Mouse (Mus musculus): Measurements from ENCODE around the gene Hs3st2. TPM values are rescaled to one million over a fixed set of nuclear protein-coding genes. Genes with fewer than 3 reads are reported as not detected.

Gene Hs3st2
- polyA plus RNA-seq, 1 experiment from 2014 or later, result 0.25 TPM

GRCm38 (mm10) chr7:121410716-121411506, 19.3 kb downstream of the Hs3st2 start:
- no peaks in the 10 kb centered on the region for H3K4me1 ChIP-seq
- DNase-seq (ENCODE audit: low spot score), result no peak
- 87% methylated on average over 11 of the region's 11 CpGs for WGBS
- no peaks in the 10 kb centered on the region for H3K9me3 ChIP-seq (replicated peaks)
- no peak overlapping the region for H3K4me3 ChIP-seq
- no peak overlapping the region for H3K27ac ChIP-seq (replicated peaks)
- H3K36me3 ChIP-seq, result no peaks in the 10 kb centered on the region
- no peaks in the 10 kb centered on the region for H3K27me3 ChIP-seq (ENCODE audit: low read depth, poor library complexity, severe bottlenecking)

DNA sequence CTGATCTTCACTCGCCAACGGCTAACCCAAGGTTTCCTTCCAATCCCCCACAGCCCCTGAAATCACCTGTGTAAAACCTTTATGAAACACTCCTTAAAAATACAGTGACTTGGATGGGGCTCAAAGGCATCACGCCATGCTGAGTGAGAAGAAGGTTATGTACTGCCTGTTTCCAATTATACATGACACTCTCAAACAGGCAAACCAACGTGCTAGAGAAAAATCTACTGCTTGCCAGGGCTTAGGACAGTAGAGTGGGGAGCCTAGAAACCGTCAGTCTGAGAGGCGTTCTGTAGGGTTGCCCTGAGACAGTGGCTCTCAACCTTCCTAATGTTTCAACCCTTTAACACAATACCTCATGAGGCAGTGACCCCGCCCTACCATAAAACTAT, 19.8 kb downstream of the Hs3st2 start:
- DNase-seq (ENCODE audit: low spot score), result no peak
- no peak overlapping the region for H3K4me3 ChIP-seq
- no peaks in the 10 kb centered on the region for H3K36me3 ChIP-seq
- no peaks in the 10 kb centered on the region for H3K27me3 ChIP-seq (ENCODE audit: low read depth, poor library complexity, severe bottlenecking)
- no peaks in the 10 kb centered on the region for H3K9me3 ChIP-seq (replicated peaks)
- no peak overlapping the region for H3K27ac ChIP-seq (replicated peaks)
- H3K4me1 ChIP-seq, result no peaks in the 10 kb centered on the region
- 86% methylated on average over 7 of the region's 7 CpGs for WGBS

DNA sequence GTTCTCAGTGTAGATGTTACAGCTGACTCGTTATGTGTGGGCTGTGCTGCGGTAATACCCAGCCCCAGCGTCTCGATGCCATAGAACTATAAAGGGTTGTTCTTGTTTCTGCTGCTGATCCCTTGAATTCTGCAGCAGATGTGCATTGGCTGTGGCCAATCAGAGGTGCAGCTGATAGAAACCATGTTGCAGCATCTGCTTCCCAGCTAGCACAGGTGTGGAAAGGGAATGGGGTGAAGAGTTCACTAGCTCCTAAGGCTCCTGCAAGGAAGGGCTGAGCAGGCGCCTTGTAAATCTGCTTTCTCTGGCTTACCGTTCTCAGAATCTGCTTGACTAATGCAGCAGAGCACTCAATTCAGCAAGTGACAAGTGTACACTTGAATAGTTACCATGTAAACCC, 45.2 kb downstream of the Hs3st2 start:
- Histone ChIP-seq H3K36me3 (no peaks in the 10 kb centered on the region), H3K9me3 (replicated peaks) (no peaks in the 10 kb centered on the region), H3K4me3 (no peak overlapping the region), H3K4me1 (no peaks in the 10 kb centered on the region), H3K27ac (replicated peaks) (no peak overlapping the region), H3K27me3 (ENCODE audit: low read depth, poor library complexity, severe bottlenecking) (no peaks in the 10 kb centered on the region)
- DNase-seq (ENCODE audit: low spot score), result no peak
- 90% methylated on average over 6 of the region's 6 CpGs for WGBS

DNA sequence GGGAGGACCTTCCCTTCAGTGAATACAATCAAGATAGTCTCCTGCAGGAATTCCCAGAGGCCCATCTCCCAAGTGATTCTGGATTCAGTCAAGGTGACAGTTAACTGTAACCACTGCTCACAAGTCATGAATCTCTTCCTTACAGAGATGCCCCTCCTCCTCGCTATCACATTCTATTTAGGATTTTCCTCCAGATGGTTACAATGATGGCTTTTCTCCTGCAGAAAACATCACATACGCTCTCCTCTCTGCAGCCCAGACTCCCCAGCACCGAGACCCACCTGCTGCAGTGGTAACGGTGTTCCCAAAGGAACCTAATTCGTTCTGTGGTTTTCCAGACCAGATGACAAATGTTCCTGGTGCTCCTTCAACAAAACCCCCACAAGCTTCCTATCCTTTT, 49.5 kb downstream of the Hs3st2 start:
- H3K36me3 ChIP-seq, result no peaks in the 10 kb centered on the region
- no peaks in the 10 kb centered on the region for H3K9me3 ChIP-seq (replicated peaks)
- no peaks in the 10 kb centered on the region for H3K27me3 ChIP-seq (ENCODE audit: low read depth, poor library complexity, severe bottlenecking)
- DNase-seq (ENCODE audit: low spot score), result no peak
- no peak overlapping the region for H3K27ac ChIP-seq (replicated peaks)
- 90% methylated on average over 5 of the region's 5 CpGs for WGBS
- H3K4me3 ChIP-seq, result no peak overlapping the region
- H3K4me1 ChIP-seq, result no peaks in the 10 kb centered on the region

DNA sequence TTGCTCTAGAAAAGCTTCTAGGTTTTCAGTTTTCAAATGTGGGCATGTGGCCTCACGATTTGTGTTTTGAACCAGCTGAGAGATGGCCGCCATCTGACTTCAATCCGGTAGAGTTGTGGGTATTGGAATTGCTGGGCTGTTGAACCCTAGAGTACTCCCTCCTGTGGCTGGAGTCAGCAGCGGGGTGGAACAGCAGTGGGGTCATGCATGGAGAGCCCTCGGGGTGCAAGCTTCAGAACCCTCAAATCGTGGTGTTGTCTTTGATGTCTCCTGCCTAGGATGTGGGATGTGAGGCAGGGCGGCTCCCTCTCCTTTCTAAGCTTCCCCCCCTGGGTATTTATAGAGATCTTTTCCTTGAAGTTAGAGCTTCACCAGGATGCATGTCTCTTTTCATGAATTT, 52.7 kb downstream of the Hs3st2 start:
- Histone ChIP-seq H3K27me3 (ENCODE audit: low read depth, poor library complexity, severe bottlenecking) (no peaks in the 10 kb centered on the region), H3K27ac (replicated peaks) (no peak overlapping the region), H3K4me1 (no peaks in the 10 kb centered on the region), H3K4me3 (no peak overlapping the region), H3K9me3 (replicated peaks) (no peaks in the 10 kb centered on the region), H3K36me3 (no peaks in the 10 kb centered on the region)
- DNase-seq (ENCODE audit: low spot score), result no peak
- 72% methylated on average over 7 of the region's 7 CpGs for WGBS

- H3K4me1 ChIP-seq, result peaks cover 4% of the 10 kb centered on the region; the same call in 1 of the 2 replicates
- H3K27ac ChIP-seq (replicated peaks), result no peak overlapping the region
- DNase-seq (ENCODE audit: low spot score), result no peak
- WGBS, result 87% methylated on average over 4 of the region's 4 CpGs
- H3K36me3 ChIP-seq, result no peaks in the 10 kb centered on the region
- H3K9me3 ChIP-seq (replicated peaks), result no peaks in the 10 kb centered on the region
- H3K27me3 ChIP-seq (ENCODE audit: low read depth, poor library complexity, severe bottlenecking), result no peaks in the 10 kb centered on the region
- H3K4me3 ChIP-seq, result no peak overlapping the region
Observed at GRCm38 (mm10) chr7:121446281-121446680, 54.6 kb downstream of the Hs3st2 start.

DNA sequence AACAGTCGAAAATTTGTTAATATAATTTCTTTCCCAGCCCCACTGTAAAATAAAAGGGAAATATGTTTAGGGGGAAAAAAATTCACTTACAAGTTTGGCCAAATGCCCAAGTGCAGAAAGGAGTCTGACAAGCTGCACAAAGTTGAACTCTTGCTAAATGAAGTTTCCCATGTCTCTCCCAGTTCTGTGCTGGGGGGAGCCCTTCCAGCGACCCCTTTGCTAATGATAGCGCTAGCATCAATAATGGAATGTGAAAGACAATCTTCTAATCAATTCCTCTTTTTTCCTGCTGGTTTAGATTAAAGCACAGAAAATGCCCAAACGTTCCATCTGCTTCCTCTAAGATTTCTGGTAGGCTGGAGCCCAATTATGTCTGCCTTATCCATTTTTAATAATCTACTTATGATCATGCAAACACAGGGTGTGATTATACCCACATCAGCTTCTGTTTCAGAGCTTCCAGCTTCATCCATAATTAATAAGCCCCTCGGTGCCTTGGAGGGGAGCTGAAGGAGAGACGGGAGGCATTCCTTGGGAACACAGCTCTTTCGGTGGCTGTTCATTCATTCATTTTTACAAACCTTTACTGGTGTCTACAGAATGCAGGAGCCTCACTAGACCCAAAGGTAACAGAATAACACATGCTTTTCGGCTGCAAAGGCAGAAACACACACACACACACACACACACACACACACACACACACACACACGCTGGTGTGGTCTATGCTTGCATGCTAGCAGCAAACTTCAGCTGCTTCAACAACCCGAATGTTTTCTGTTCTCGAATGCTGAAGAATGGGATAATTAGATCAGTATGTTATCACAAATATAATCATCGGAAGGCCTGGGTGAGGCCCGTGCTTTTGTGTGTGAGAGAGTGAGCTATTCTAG, 59.5 kb downstream of the Hs3st2 start:
- H3K27me3 ChIP-seq (ENCODE audit: low read depth, poor library complexity, severe bottlenecking), result no peaks in the 10 kb centered on the region
- no peak overlapping the region for H3K27ac ChIP-seq (replicated peaks)
- H3K36me3 ChIP-seq, result no peaks in the 10 kb centered on the region
- no peak overlapping the region for H3K4me3 ChIP-seq
- no peaks in the 10 kb centered on the region for H3K9me3 ChIP-seq (replicated peaks)
- peaks cover 8% of the 10 kb centered on the region; the same call in 1 of the 2 replicates for H3K4me1 ChIP-seq
- 75% methylated on average over 13 of the region's 13 CpGs for WGBS
- no peak for DNase-seq (ENCODE audit: low spot score)

GRCm38 (mm10) chr7:121456716-121457115, 65.1 kb downstream of the Hs3st2 start:
- WGBS, result 84% methylated on average over 1 of the region's 1 CpGs
- H3K27me3 ChIP-seq (ENCODE audit: low read depth, poor library complexity, severe bottlenecking), result no peaks in the 10 kb centered on the region
- H3K4me3 ChIP-seq, result no peak overlapping the region
- DNase-seq (ENCODE audit: low spot score), result no peak
- H3K36me3 ChIP-seq, result no peaks in the 10 kb centered on the region
- no peaks in the 10 kb centered on the region for H3K9me3 ChIP-seq (replicated peaks)
- no peak overlapping the region for H3K27ac ChIP-seq (replicated peaks)
- no peaks in the 10 kb centered on the region for H3K4me1 ChIP-seq

DNA sequence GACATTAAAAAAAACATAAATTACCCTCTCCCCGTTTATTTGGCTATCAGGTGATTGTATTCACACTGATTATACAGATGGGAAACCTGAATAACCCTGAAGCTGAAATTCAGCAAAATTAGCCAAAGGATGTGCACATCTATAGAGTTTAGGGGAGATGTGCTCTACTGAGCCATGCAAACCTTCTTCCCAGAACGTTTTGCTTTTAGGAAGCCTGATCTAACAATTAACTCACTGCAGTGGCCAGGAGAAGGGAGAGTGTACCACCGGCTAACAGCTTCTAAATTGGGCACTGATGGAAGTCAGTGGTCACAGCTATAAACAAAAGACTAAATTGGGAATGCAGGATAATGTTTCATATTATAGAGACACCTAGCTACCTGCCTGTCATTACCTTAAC, 66.4 kb downstream of the Hs3st2 start:
- WGBS, result 58% methylated on average over 3 of the region's 3 CpGs
- no peak overlapping the region for H3K4me3 ChIP-seq
- DNase-seq (ENCODE audit: low spot score), result no peak

GRCm38 (mm10) chr7:121460626-121461025, 69.0 kb downstream of the Hs3st2 start:
- no peak overlapping the region for H3K4me3 ChIP-seq
- H3K36me3 ChIP-seq, result no peaks in the 10 kb centered on the region
- H3K9me3 ChIP-seq (replicated peaks), result no peaks in the 10 kb centered on the region
- no peak for DNase-seq (ENCODE audit: low spot score)
- WGBS, result 82% methylated on average over 6 of the region's 6 CpGs
- no peak overlapping the region for H3K27ac ChIP-seq (replicated peaks)
- no peaks in the 10 kb centered on the region for H3K4me1 ChIP-seq
- no peaks in the 10 kb centered on the region for H3K27me3 ChIP-seq (ENCODE audit: low read depth, poor library complexity, severe bottlenecking)

More for the DNA sequence above, 66.4 kb downstream of the Hs3st2 start:
- no peaks in the 10 kb centered on the region for H3K9me3 ChIP-seq (replicated peaks)
- no peak overlapping the region for H3K27ac ChIP-seq (replicated peaks)
- no peaks in the 10 kb centered on the region for H3K4me1 ChIP-seq
- H3K36me3 ChIP-seq, result no peaks in the 10 kb centered on the region
- H3K27me3 ChIP-seq (ENCODE audit: low read depth, poor library complexity, severe bottlenecking), result no peaks in the 10 kb centered on the region

GRCm38 (mm10) chr7:121464441-121464840, 72.8 kb downstream of the Hs3st2 start:
- H3K36me3 ChIP-seq, result no peaks in the 10 kb centered on the region
- DNase-seq (ENCODE audit: low spot score), result no peak
- 86% methylated on average over 5 of the region's 5 CpGs for WGBS
- H3K9me3 ChIP-seq (replicated peaks), result no peaks in the 10 kb centered on the region
- no peaks in the 10 kb centered on the region for H3K27me3 ChIP-seq (ENCODE audit: low read depth, poor library complexity, severe bottlenecking)
- H3K4me1 ChIP-seq, result no peaks in the 10 kb centered on the region
- no peak overlapping the region for H3K27ac ChIP-seq (replicated peaks)
- no peak overlapping the region for H3K4me3 ChIP-seq

DNA sequence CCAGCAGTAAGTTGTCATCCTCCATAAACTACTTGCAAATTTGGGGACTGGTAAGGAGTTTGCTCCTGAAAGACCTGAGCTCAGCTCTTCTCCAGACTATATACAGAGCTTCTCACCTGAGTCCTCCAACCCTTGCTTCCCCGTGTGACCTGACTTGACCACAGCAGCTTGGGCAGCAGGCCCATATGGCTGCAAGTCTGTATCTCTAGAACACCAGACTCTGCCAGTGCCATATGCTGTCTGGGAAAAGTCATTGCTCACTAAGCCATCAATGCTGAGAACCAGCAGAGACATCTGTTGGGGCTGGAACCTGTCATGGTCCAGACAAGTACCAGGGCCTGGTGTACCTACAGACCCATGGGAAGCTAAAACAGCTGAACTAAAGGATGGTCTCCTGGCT, 73.5 kb downstream of the Hs3st2 start:
- H3K36me3 ChIP-seq, result no peaks in the 10 kb centered on the region
- H3K4me3 ChIP-seq, result no peak overlapping the region
- no peaks in the 10 kb centered on the region for H3K9me3 ChIP-seq (replicated peaks)
- DNase-seq (ENCODE audit: low spot score), result no peak
- WGBS, result 86% methylated on average over 1 of the region's 1 CpGs
- H3K27ac ChIP-seq (replicated peaks), result no peak overlapping the region
- H3K27me3 ChIP-seq (ENCODE audit: low read depth, poor library complexity, severe bottlenecking), result no peaks in the 10 kb centered on the region
- H3K4me1 ChIP-seq, result no peaks in the 10 kb centered on the region

GRCm38 (mm10) chr7:121466331-121466730, 74.7 kb downstream of the Hs3st2 start:
- no peak for DNase-seq (ENCODE audit: low spot score)
- Histone ChIP-seq H3K27ac (replicated peaks) (no peak overlapping the region), H3K36me3 (no peaks in the 10 kb centered on the region), H3K4me1 (no peaks in the 10 kb centered on the region), H3K4me3 (no peak overlapping the region), H3K9me3 (replicated peaks) (no peaks in the 10 kb centered on the region), H3K27me3 (ENCODE audit: low read depth, poor library complexity, severe bottlenecking) (no peaks in the 10 kb centered on the region)
- WGBS, result 81% methylated on average over 5 of the region's 5 CpGs

Data from midbrain, embryonic 10.5 days (tissue).